Mouse (Mus musculus) olfactory bulb, adult 2 months (tissue): ENCODE measurements around the gene Lmna. TPM values are rescaled to one million over a fixed set of nuclear protein-coding genes. Genes with fewer than 3 reads are reported as not detected.

Experiments used
- H3K27ac ChIP-seq: fragments of 200-500 bp; 2 replicates; pipeline ENCODE4 v1.5.1; 2012; ENCODE audit warnings: low read depth, low read length; ENCODE audit not compliant: insufficient read depth
- H3K4me1 ChIP-seq: fragments of 200-500 bp; 2 replicates; pipeline ENCODE4 v1.6.1; 2012; ENCODE audit warnings: low read length; ENCODE audit not compliant: control insufficient read depth, insufficient read depth
- H3K4me3 ChIP-seq: fragments of 200-500 bp; 2 replicates; pipeline ENCODE4 v1.5.1; 2012; ENCODE audit warnings: mild to moderate bottlenecking, low read depth, low read length, moderate library complexity; ENCODE audit not compliant: insufficient read depth
- CTCF ChIP-seq: fragments of 200-500 bp; IDR thresholded peaks from 2 replicates; pipeline ENCODE4 v1.5.1; 2012; ENCODE audit warnings: low read depth, mild to moderate bottlenecking, low read length, moderate library complexity; ENCODE audit not compliant: insufficient read depth
- POLR2A ChIP-seq: fragments of 200-500 bp; IDR thresholded peaks from 2 replicates; pipeline ENCODE4 v1.6.1; 2012; ENCODE audit warnings: mild to moderate bottlenecking, low read depth, low read length, moderate library complexity; ENCODE audit not compliant: insufficient read depth
- WGBS: fragments of 180-500 bp; shearing (Covaris S2); methylation state at CpG from one replicate; pipeline ENCODE4 v1.1.7; 2018; 5-methylcytosine and 5-hydroxymethylcytosine counted together
- polyA plus RNA-seq: library from polyadenylated mRNA; stranded (reverse); fragments of >200 nt; gene quantifications from 2 replicates; pipeline ENCODE4 v1.2.4, GENCODE M21; 2012; ENCODE audit warnings: low replicate concordance; ENCODE audit not compliant: missing spikeins, insufficient read depth, insufficient read length

The Lmna gene
- polyA plus RNA-seq, 1 experiment = not detected

DNA sequence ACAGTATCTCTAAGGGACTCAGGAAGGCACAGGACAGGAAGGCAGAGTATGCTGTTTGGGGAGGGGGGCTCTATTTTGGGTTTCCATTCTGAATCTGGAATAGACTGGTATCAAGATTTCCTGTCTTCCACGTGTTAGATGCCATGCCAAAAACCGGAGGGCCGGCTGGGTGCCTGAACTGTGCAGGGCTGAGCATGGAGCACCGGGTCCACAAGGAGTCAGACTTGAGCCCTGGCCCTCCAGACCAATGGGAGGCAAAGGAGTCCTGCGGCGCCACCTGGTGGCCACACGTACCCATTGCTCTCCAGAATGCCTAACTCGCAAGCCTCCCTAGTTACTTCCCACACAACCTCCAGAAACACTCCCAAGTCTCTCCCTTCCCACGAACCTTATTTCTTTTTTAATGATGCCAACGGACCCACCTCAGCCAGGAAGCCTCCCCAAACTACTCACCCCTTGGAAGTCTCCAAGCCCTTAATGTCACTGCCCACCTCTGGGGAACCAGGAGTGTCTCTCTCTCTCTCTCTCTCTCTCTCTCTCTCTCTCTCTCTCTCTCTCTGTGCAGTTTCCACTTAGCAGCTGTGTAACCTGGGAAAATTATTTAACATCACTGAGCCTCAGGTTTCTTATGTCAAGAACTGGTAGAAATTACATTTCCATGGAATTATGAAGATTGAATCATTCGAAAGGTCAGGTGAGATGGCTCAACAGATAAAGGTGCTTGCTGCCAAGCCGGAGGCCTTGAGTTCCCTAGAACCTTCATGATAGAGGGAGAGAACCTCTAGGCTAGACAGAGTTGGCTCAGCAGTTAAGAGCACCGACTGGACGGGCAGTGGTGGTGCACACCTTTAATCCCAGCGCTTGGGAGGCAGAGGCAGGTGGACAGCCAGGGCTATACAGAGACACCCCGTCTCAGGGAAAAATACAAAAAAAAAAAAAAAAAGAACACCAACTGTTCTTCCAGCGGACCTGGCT is 16.7 kb upstream of the Lmna start:
- peak; percentile 99 for TF ChIP-seq CTCF
- no peak for TF ChIP-seq POLR2A
- Histone ChIP-seq H3K27ac (no peak overlapping the region), H3K4me1 (peaks cover 22% of the 10 kb centered on the region), H3K4me3 (no peak overlapping the region)
- 33% methylated on average over 17 of the region's 17 CpGs for WGBS

DNA sequence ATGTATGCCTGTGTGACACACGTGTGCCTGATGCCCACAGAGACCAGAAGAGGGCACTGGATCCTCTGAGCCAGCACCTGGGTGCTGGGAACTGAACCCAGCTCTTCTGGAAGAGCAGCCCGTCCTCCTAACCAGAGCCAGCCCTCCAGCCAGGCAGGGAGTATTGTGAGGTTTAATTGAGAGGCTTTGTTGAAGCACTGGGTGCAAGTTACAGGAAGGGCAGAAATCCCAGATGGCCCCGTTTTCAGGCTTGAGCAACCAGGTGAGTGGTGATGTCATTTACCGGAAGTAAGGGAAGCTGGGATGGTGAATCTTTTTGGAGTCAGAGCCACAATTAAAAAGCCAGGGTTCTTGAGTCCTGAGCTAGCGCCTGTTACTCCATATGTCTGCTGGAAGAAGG is 15.3 kb upstream of the Lmna start:
- WGBS = 89% methylated on average over 5 of the region's 5 CpGs
- TF ChIP-seq CTCF (no peak), POLR2A (no peak)
- no peak overlapping the region for H3K27ac ChIP-seq
- H3K4me1 ChIP-seq = peaks cover 13% of the 10 kb centered on the region
- no peak overlapping the region for H3K4me3 ChIP-seq

DNA sequence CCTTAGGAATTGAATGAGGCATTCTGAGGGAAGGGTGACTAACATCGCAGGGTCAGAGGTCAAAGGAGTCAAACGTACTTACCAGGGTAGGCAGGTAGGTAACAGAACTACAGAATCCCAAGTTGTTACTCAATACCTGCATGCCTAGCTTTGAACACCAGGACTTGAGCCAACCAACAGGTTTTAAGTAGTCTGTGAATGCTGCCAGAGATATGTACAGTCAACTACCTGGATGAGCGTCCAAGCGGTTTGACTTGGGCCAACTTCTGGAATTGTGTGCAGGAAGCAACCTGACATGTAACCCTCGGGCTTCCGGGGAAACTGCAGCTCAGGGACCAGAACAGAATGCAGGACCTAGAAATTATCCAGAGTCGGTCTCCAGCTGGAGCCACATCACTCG is 13.3 kb upstream of the Lmna start:
- no peak for TF ChIP-seq POLR2A
- no peak for TF ChIP-seq CTCF
- Histone ChIP-seq H3K4me1 (peaks cover 8% of the 10 kb centered on the region), H3K4me3 (no peak overlapping the region), H3K27ac (no peak overlapping the region)
- WGBS = 92% methylated on average over 8 of the region's 8 CpGs

DNA sequence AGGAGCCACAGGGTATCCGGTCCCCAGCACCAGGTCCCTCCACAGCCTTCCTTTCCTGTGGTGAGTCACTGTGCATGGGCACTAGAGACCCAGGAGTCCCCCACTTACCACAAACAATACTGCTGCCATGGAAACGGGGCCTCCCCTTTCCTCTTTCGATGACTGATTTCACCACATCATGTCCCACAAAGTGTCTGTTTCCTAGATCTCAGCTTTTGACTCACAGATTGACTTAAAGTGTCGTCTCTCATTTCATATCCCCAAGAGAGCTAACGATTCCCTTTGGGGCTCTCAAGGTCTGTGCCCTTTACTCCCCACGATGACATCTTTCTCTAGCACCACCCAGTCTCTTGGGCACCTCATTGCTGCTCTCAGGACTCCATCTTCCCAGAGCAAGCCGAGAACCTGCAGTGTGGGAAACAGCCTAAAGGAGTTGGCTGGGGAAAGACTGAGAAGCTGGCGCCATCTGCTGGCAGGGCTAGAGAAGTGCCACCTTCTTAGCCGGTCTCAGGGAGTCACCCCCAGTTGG is 12.1 kb upstream of the Lmna start:
- no peak overlapping the region for H3K27ac ChIP-seq
- TF ChIP-seq CTCF = peak; percentile 86
- TF ChIP-seq POLR2A = no peak
- H3K4me3 ChIP-seq = no peak overlapping the region
- H3K4me1 ChIP-seq = peaks cover 4% of the 10 kb centered on the region; the same call in 1 of the 2 replicates
- 30% methylated on average over 9 of the region's 9 CpGs for WGBS

DNA sequence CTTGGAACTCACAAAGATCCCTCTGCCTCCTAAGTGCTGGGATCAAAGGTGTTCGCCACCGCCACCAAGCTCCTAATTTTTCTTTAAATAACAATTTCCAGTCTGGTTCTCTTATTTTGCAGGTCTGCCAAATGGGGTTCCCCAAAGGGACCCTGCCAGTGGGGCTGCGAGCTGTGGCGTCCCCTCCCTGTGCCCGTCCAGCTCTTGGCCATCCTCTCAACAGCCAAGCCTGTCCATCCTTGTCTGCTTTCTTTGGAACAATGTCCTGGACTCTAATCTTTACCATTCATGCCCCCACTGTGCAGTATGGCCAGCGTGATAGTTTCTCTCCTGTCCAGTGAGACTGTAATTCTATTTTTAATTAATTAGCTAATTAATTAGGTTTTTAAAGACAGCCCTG is 11.4 kb upstream of the Lmna start:
- WGBS = 91% methylated on average over 6 of the region's 6 CpGs
- no peak overlapping the region for H3K27ac ChIP-seq
- 0 out of 2 replicates have a peak, but pooled peaks cover 4% of the 10 kb centered on the region for H3K4me1 ChIP-seq
- H3K4me3 ChIP-seq = no peak overlapping the region
- TF ChIP-seq POLR2A (no peak), CTCF (no peak)

DNA sequence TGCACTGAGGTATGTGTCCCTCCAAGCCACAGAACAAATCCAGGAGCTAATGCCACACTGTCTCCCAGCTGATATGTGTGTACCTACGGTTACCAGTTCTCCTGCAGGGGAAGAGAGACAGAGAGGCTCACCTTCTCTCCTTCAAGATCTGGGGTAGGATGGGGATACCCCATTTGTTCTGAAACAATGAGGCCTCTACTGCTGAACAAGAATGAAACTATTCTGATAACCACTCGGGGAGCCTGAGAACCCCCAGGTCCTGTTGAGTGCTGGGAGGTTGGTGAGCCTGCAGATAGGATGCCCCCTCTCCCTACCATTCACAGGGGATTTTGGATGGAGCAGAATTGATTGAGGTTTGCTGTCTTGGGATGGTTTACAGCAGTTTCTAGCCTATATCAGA is 10.3 kb upstream of the Lmna start:
- Histone ChIP-seq H3K4me3 (no peak overlapping the region), H3K4me1 (0 out of 2 replicates have a peak, but pooled peaks cover 2% of the 10 kb centered on the region), H3K27ac (no peak overlapping the region)
- WGBS = 91% methylated on average over 2 of the region's 2 CpGs
- TF ChIP-seq POLR2A (no peak), CTCF (no peak)

DNA sequence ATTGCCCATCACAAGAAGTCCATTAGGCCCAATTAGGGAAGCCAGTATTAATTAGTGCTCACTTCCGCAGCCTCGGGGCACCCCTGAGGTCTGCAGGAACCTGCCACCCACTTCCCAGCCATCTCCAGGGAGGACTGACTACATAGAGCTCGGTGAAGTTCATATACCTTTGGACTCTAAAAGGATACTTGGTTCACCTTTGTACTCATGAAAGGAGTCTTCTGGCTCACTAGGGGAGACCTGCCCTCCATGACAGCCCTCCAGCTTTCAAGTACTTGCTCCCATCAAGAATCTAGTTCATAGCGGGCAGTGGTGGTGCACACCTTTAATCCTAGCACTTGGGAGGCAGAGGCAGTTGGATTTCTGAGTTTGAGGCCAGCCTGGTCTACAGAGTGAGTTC is 8.7 kb upstream of the Lmna start:
- Histone ChIP-seq H3K27ac (no peak overlapping the region), H3K4me3 (no peak overlapping the region), H3K4me1 (peaks cover 11% of the 10 kb centered on the region)
- 80% methylated on average over 4 of the region's 4 CpGs for WGBS
- TF ChIP-seq CTCF (no peak), POLR2A (no peak)

DNA sequence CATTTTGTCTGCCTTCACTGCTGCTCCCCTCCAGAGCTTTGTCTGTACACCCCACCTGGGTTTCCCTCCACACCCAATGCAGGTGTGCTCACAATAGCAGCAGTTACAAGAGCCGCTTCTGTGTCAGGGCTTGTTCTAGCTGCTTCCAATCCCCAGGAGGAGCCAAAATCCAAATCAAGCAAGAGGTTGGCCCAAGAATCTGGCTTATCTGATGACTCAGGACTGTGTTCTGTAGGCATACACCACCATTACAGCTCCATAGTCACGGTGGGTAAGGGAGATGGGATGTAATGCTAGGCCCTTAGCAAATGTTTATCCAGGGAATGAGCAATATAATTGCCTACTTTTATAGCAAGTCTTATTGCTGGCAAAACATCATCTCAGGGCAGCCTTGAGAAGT is 6.7 kb upstream of the Lmna start:
- 60% methylated on average over 2 of the region's 2 CpGs for WGBS
- Histone ChIP-seq H3K27ac (no peak overlapping the region), H3K4me3 (no peak overlapping the region), H3K4me1 (peaks cover 31% of the 10 kb centered on the region)
- TF ChIP-seq POLR2A (no peak), CTCF (no peak)

DNA sequence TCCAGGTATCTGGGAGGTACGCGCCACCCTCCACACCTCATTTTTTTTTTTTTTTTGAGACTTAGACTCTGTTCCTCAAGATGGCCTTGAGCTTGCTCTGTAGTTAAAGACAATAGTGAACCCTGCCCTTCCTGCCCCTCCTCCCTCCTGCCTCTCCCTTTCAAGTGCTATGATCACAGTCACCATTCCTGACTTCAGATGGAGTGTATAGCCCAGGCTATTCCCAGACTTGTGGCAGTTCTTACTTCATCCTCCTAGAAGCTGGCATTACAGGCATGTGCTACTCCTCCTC is 5.3 kb upstream of the Lmna start:
- WGBS = 100% methylated on average over 2 of the region's 2 CpGs
- Histone ChIP-seq H3K27ac (no peak overlapping the region), H3K4me3 (no peak overlapping the region), H3K4me1 (peaks cover 36% of the 10 kb centered on the region)
- TF ChIP-seq POLR2A (no peak), CTCF (no peak)
